Mouse (Mus musculus): ENCODE measurements around the gene Srxn1.

Gene Srxn1

DNA sequence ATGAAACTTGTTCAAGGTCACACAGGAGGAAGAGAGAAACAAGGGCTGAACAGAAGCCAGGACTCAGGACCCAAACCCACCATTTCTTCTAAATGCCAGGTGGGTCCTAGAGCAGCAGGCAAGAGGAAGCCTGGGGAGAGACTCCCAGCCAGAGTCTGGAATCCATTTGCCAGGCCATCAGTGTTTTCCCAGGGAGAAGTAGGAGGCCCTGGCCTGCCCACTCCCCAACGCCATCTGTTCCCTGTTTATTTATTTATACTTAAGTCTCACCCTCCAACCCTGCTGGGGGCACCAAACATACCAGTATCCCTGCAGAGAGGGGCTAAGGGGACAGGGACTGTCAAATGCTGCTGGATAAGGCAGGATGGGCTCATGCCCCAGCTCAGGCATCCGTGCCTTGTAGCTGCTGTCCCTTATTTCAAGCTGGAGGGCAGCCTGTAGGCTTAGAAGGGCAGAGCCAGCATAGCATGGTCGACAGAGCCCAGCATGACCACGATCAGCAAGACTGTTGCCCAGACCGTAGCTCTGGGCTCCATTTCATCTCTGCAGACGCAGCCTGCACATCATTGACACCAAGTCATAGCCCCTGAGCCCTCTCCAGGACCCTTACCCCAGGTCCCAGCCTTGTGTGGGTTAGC, 14.0 kb downstream of the Srxn1 start:
- DNase-seq (ENCODE audit: low spot score): no peak

DNA sequence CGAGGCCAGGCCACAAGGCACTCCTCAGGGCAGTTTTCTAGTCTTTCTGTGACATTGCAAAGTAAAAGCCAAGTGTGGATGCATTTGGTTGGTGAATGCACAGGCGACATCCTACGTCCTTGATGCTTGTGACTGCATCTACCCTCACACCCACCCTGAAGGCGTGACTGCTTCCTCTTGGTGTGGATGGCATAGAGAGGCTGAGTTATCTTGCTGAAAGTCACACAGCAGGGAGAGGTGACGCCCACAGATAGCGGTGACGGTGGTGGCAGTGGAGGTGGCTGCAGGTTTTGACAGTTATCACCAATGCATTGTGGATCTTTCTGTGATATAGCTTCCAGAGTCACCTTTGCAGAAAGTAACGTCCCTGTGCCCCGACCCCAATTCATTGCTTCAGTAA, 17.6 kb downstream of the Srxn1 start:
- DNase-seq (ENCODE audit: low spot score): no peak

DNA sequence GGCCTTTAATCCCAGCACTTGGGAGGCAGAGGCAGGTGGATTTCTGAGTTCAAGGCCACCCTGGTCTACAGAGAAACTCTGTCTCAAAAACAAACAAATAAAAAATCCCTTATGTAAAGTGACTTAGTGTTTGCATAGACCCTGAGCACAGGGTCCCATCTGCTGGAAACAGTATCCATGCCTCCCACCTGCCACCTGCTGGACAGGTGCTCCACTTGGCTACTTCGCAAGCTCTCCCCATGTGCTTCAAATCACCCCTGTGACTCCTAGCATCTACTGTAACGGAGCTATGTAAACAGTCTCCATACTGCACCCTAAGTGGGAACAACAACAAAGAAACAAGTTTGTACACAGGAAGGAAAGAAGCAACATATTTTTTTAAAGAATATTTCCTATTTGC, 23.3 kb downstream of the Srxn1 start:
- no peak for DNase-seq (ENCODE audit: low spot score)

DNA sequence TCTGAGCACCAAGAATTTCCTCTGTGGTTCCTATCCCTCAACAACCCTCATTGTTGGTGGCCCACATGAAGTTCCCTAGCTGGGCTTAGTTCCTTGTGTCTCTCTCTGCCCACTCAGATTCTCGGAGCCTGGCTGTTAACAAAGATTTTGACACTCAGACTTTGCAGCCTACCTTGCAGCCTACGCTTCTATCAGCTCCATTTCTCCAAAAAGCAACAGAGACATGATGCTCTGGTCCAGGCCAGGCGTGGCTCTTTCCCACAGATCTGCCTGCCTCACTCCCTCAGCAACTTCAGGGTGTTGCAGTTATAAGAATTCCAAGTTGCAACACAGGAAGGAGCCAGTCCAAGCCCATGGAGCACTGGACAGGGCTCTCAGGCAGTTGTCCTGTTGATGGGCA, 24.5 kb downstream of the Srxn1 start:
- no peak for DNase-seq (ENCODE audit: low spot score)

DNA sequence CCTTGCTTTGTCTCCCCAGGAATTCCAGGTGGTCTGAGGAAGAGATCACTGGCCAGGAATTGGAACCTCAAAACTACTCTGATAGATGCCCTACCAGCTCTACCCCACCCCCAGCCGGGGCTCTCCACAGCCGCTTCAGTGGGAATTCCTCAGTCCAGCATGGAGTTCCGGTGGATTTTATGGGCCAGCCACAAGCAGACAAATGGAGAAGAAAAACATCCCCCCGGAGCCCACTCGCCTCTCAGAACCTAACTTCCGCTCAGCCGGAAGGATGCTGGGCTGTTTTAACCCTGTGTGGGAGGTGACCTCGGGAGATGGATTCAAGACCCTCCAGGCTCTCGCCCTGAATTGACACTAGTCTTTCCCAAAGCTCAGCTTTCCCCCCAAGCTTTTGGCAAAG, 26.7 kb downstream of the Srxn1 start:
- no peak for DNase-seq (ENCODE audit: low spot score)

DNA sequence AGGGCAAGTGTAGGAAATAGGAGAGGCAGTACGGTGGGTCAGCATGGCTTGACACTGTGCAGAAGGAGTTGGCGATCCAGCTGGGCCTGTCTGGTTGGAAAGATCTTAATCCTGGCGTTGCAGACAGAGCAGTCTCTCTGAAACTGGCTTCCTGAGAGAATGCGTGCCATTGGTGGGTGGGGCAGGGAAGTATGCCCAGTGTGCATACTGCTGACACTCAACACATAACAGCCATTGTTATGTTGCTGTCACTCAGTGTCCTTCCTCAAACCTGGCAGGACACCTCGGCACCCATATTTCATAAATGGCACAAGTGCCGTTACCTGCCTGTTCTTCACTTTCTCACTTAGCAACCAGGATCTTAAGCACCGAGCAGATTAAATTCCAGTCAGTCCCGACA, 27.4 kb downstream of the Srxn1 start:
- DNase-seq (ENCODE audit: low spot score): no peak

DNA sequence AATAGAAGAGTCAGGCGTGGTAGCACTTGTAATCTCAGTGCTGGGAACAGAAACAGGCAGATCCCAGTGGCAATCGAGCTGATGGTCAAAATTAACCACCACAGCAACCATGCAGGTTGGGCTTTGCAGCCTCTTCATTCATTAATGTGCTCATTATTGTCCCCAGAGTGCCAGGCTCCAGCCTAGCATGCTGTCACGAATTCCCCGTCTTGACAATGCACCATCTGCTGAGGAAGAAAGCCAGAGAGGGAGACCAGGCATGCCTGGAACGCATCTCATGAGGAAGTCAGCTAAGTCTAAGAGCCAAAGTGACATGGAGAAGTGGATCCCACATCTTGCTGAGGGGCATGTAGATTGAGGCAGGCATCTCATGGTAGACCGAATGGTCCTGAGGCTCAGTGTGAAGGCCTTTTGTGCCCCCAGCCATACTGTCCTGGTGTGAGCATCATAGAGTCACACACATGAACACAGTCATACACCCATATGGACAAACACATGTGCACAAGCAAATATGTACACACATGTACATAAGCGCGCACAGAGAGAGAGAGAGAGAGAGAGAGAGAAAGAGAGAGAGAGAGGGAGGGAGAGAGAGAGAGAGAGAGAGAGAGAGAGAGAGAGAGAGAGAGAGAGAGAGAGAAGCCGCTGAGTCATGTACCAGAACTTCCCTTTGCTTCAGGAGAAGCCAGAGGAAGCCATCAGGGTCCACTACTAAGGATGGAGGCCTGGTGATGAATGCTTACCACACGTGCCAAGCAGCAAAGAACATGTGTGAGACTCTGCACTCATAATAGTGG, 34.1 kb downstream of the Srxn1 start:
- DNase-seq (ENCODE audit: low spot score): no peak

DNA sequence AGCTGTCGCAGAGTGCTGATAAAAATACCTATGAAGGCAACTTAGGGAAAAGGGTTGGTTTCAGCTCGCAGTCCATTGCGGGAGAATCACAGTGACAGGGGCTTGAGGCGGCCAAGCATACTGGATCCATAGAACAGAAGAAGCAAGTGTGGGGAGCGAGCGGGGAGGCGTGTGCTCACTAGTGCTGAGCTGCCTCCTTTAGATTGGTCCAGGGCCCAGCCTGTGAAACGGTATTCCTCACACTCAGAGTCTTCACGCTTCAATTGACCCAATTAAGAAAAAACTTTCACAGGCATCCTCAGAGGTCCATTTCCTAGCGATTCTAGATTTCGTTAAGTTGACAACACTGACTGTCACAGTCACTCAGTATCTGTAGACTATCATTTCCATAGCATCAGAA, 35.6 kb downstream of the Srxn1 start:
- no peak for DNase-seq (ENCODE audit: low spot score)

DNA sequence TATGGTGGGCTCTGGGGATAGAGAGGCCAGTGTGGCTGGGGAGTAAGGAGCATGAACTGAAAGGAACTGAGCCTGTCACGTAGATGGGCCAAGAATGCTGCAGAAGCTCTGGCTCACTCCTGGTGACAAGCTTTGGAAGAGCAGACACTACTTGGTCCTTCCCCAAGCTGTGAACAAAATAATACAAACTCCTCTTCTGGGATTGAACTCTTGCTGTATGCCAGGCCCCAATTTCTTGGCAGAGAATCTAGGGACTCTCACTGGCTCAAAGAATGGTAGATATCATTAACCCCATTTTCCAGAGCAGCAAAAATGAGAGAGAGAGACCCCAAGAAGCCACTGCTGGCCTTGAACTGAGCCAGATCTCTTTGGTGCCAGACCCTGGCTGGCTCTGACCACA, 36.2 kb downstream of the Srxn1 start:
- DNase-seq (ENCODE audit: low spot score): no peak

DNA sequence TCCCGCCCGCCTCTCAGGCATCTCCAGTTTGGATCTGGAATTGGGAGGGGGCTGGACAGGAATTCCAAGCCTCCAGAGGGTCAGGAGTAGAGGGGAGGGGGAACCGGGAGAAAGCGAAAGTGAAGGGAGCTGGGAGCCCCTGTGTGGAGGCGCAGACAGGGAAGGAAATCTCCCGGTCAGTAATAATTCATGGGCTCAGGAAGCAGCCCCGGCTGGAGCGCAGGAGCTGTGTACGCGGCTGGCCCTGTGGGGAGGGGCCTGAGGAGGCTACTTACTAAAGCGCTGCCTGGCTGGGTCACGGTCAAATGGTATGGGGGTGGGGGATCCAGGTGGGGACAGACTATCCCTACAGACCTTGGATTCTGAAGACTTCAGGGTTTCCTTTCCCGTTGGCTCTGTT, 36.7 kb downstream of the Srxn1 start:
- no peak for DNase-seq (ENCODE audit: low spot score)

DNA sequence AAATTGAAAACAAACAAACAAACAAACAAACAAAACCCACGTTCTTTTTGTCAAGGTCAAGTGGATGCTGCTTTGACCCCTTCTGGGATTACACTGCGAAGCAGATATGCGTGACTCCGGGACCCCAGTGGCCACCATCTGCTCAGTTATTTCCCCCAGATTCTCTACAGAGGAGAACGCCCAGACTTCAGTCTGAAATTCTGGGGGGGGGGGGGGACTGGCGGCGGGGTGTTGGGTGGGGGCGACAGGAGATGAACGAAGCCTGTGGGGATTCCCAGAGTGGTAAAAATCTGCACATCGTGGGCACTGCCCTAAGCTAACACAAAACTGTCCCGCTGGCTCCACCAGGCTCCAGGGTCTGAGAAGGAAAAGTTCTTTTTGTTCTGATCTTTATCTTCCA, 37.3 kb downstream of the Srxn1 start:
- DNase-seq (ENCODE audit: low spot score): no peak

DNA sequence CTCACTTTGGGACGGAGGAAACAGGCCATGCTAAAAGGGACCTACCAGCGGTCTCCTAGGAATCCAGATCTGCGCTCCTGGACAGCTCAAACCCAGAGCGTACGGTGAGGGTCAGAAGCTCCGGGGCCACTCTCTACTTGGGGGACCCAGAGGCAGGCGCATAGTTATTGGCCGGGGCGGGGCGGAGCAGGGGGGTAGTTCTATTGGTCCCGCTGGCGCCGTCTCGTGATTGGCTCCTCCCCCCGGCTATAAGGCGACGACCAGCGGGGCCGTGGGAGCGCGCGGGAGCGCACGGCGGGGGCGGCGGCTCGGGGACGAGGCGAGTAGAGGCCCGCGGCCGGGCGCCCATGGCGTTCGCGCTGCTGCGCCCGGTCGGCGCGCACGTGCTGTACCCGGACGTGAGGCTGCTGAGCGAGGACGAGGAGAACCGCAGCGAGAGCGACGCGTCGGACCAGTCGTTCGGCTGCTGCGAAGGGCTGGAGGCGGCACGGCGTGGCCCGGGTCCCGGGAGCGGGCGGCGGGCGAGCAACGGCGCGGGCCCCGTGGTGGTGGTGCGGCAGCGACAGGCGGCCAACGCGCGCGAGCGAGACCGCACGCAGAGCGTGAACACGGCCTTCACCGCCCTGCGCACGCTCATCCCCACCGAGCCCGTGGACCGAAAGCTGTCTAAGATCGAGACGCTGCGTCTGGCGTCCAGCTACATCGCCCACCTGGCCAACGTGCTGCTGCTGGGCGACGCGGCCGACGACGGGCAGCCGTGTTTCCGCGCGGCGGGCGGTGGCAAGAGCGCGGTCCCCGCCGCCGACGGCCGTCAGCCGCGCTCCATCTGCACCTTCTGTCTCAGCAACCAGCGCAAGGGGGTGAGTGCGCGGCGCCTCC, 38.2 kb downstream of the Srxn1 start, which contains the start of gene Tcf15:
Gene Tcf15, plus strand, starts transcription at position 283 of the 879 bp plus-strand sequence.
- no peak for DNase-seq (ENCODE audit: low spot score)

DNA sequence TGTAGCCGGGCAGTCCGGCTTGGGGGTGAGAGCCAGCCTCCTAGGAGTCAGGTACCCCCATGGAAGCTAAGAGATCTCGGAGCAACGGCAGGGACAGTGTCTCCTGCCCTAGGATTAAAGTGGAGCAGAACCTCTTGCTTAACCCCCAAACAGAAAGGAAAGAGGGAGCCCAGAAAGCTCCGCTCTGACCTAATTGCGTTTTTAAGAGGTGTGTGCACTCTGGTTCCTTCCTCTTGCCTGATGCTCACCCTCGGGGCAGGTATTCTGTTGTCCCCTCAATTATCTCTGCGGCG, 38.8 kb downstream of the Srxn1 start:
- no peak for DNase-seq (ENCODE audit: low spot score)

DNA sequence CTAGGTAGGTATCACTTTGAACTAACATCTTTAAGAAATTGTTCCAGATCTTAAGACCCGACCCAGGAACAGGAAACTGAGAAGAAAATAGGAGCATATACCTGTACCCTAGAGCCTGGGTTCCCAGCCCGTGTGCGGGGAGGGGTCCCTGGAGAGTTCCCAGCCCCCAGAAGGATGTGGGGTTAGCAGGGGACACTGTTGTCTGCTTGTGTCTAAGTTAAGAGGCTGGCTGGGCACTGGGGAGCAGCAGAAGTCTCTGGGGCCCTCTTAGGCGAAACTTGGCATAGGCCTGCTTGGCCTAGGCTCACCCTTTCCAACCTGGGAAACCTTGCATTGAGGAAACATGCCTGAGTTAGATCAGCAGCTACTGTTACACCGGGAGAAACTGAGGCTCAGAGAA, 39.2 kb downstream of the Srxn1 start:
- no peak for DNase-seq (ENCODE audit: low spot score)

DNA sequence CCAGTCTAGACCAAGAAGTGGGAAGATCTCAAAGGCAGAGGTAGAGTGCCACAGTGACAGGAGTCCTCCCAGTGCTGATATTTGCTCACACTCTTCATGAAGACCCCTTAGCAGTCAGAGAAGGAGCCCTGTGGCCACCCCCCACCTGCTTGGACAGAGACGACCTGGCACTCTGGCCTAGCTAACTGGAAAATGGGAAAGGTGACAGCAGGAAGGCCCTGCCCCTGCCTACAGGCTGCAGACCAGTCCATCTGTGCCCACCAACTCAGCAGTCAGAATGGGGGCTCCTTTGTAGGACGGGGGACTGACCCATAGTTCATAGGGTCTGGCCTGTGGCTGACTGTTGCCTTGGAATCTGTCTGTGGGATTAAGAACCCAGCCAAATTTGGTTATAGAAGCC, 40.4 kb downstream of the Srxn1 start:
- no peak for DNase-seq (ENCODE audit: low spot score)

DNA sequence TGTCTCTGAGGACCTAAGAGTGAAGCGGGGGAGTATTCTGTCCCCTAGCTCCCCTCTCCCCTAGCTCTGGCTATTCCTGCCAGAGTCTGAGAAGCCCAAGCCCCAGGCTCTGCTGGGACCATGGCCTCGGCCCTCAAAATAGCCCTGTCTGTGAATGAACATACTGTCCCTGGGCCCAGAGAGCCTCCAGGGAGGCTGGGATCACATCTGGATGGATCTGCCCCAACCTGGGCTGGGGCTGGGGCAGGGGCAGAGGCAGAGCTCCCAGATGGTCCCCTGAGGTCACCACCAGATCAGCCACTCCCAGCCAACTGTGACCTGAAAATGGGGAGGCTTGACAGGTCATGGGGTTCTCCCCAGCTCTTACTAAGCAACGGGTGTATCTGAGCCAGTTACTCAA, 41.8 kb downstream of the Srxn1 start:
- DNase-seq (ENCODE audit: low spot score): no peak

DNA sequence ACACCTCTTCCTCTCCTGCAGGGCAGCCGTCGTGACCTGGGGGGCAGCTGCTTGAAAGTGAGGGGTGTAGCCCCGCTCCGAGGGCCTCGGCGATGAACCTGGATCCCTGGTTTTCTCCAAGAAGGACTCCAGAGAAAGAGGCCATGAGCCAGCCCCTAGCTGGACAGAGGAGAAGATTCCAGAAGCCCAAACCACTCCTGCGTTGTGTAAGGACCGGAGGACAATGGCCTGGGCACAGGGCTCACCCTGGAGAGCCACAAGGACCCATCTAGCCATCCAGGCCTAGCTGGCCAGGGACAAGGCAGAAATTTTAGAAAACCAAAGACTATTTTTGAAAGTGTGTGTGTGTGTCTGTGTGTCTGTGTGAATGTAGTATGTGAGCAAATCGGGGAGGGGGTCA, 43.4 kb downstream of the Srxn1 start:
- no peak for DNase-seq (ENCODE audit: low spot score)

DNA sequence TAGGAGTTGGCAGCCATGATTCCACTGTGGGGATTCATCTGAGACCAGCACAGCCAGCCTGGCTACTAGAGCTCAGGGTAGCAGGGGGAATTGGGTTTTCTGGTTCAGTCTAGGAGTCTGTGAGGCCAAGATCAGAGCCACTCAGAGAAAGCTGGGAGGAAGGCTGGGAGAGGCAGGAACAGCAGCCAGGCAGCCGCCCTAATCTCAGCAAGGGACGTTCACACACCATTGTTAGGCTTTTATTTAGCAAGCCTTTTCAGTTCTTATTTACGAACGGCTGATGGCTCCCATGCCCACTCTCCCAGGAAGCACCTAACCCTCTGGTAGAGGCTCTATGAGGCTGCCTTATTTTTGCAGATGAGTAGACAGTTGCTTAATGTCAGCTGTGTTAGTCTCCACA, 44.6 kb downstream of the Srxn1 start:
- DNase-seq (ENCODE audit: low spot score): no peak

DNA sequence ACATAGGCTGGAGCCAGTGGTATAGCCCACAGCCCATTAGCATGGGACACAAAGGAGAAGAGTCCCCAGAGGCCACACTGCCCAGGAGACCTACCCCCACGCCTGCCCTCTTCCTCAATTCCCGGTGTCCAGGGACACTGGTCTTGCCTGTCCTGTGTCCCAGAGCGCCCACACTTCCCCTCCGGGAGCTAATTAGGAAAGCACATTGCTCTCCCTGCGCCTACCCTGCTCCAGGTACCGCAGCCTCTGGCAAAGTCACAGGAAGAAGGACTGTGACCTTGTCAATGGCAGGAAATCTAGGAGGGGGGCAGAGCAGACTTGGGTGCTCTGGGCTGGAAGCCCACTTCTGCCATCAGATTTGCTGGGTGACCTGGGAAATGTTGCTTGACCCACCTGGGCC, 45.1 kb downstream of the Srxn1 start:
- no peak for DNase-seq (ENCODE audit: low spot score)

DNA sequence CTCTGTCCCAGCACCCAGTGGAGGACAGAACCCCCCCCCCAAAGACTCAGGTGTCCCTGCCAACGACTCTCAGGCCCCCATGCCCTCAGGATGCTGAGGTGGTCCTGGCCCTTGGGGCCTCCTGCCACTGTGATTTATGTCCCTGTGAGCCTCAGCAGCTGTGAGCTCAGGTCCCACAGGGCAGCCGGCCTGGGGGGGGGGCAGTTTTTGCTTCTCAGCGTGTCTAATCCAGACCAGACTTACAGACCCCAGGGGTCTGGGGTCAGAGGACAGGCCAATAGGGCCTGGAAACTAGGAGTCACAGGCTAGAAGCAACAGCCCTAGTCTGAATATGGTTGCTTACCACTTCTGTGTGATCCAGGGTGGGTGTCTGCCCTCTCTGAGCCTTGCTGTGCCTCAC, 48.0 kb downstream of the Srxn1 start:
- DNase-seq (ENCODE audit: low spot score): no peak

DNA sequence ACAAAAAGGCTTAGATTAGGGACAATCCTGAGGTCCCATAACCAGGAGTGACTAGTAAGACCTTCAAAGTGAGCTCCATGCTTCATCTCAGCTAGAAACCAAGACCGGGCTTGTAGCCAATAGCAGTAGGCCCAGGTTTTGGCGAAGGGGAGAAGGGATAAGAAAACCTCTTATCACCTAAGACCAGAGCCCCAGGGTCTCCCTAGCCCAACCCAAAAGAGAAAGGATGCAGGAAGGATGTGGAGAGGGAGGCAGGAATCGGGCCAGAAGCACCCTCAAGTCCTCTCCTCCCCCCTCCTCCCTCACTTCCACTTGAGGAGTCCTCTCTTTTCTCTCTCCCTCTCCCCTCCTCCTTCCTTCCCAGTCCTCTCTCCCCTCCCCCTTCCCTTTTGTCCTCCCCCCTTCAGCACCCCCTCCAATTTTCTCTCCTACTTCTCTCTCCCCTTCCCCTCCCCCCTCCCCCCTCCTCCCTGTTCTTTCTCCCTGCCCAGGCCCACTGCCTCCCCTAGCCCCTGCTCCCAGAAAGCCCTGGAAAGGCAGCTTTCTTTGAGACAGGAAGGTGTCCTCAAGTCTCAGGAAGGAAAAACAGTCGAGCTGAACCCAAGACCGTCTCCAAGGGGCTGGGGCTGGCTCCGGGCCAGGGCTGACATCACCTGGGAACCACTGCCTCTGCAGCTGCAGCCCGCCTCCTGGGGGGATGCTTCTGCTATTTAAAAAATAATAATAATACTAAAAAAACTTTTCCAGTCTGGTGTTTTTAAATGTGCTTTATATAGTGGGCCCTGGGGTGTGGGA, 50.3 kb downstream of the Srxn1 start:
- DNase-seq (ENCODE audit: low spot score): no peak

DNA sequence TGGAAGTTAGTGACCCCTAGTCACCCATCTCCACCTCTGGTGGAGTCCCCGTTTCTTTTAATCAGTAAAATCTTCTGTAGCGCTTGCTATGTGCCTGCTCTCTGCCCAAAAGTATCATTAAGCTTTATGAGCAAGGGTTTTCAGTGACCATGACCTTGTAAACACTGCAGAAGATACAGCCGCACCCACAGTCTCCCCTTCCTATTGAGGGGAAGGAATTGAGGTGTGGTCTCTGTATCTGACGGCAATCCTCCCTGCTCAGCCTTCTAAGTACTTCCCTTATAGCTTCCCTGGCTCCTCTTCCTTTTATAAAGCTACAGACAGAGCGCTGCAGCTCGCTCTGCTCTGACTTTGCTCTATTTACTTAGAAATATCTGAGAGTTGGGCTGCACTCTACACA, 51.2 kb downstream of the Srxn1 start:
- DNase-seq (ENCODE audit: low spot score): no peak

Measured in urinary bladder, postnatal 10 days (tissue).